Mouse (Mus musculus) mature B cell (primary cell): ENCODE results near the gene Trim34b.
"Not testable (repeated sequence)": the region's sequence is repeated elsewhere in the genome, so short reads cannot be mapped to it uniquely, and the experiment has no call there.

Source experiments
- in situ Hi-C: fragments of 300-500 bp; cut with MboI; formaldehyde crosslinking; loops from 2 replicates; pipeline ENCODE4 v1.14.3; 2019

The Trim34b gene

DNA sequence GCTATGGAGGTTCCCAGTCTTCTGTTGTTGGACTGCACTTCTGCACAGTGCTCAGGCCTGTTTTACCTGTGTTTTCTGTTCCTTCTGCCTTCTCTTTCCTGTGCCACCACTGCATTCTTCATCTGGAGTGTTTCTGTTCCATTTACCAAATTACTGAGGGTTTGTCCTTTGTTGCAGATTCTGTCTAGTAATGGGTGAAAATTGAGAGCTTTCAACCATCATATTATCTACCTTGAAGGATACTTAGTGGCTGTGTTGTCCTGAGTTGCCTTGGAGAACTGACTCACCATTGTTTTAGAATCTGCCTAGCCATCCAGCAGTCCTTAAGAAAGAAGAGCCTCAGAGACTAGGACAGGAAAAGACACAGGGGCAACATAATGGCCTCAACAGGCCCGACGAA is at the start of gene Trim34b:
Trim34b (plus strand) TSS at position 301 of the 400 bp plus-strand sequence.
- in situ Hi-C loops, result not testable (repeated sequence)

DNA sequence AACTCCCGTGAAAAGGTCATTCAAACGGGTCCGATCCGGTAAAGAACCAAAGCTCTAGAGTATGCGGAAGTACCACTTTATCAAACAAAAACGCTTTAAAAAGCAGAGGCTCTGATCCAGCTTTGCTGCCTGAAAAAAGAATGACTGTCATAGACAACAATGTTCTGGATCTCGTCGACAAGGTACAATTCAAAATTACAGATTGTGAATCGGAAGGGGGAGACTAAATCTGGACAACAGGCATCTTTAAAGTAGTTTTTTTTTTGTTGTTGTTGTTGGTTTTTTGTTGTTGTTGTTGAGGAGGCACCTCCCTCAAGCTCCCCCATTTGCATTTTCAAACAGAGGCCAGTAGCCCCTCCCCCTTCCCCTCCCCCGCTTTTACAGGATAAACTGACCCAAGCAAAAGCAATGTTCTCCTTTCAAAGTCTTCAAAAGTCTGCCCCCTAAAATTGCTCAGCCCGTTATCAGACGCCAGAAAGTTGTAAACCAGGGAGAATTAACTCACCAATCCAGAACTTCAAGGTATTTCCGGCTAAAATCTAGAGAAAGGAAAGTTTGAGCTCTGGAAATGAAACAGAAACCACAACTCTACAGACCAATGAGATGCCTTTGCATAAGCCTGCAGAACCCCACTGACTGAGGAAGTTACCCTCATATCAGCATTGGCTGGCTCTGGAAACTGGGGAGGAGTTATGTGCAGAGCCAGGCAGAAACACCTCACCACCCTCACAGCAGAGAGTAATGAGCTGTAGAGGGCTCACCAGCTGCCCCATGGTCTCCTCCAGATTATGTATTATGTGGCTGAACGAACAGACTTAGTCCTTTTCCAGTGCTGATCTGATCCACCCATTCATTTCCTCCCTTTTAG is 41.5 kb upstream of the Trim34b start, which contains the start of gene Trim5:
Trim5 (minus strand) TSS at position 519 of the 868 bp plus-strand sequence.
- in situ Hi-C loops, result not testable (repeated sequence)

DNA sequence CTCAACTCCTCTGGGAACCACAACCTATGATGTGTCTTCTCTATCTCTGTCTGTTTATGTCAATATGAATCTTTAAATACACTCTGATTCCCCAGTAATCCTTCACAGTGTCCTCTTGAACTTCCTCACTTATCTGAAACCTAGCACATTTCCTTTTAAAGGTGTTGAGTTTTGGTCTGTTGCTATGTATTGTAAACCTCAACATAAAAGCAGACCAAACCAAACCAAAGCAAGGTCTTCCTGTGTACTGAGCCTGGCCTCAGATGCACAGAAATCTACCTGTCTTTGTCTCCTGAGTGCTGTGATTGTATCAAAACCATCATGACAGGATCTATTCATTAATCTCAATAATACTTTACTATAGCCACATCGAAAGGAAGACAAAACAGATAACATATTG is 38.6 kb upstream of the Trim34b start:
- in situ Hi-C loops, result no loop called here

DNA sequence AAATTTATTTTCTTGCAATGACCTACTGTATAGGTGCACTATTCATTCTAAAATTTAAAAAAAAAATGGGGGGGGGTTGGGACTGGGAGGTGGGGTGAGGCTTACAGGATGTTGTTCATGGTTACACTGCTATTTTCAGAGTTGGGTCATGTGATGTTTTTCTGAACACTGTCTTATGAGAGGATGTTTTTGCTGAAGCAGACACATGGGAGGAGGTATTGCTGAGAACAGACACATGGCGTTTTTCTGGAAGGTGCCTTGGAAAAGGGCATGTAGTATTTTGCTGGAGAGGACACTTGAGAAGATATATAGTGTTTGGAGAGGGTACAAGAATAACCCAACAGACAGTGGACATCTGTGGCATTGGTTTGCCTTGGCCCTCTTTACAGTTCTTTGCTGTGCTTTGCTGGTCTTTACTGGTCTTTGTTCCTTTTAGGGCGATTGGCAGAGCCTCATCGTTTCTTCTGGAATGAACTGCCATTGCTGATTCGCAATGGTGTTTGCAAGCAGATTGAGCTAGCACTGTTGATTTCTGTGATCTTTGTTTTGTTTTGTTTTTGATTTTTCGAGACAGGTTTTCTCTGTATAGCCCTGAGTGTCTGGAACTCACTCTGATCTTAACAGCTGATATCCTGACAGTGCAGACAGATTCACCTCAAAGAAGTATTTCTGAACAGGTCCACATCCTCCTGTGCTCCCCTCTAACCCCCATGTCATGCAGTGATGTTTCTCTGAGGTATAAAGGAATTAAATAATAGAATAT is 37.5 kb upstream of the Trim34b start:
- in situ Hi-C loops, result no loop called here

DNA sequence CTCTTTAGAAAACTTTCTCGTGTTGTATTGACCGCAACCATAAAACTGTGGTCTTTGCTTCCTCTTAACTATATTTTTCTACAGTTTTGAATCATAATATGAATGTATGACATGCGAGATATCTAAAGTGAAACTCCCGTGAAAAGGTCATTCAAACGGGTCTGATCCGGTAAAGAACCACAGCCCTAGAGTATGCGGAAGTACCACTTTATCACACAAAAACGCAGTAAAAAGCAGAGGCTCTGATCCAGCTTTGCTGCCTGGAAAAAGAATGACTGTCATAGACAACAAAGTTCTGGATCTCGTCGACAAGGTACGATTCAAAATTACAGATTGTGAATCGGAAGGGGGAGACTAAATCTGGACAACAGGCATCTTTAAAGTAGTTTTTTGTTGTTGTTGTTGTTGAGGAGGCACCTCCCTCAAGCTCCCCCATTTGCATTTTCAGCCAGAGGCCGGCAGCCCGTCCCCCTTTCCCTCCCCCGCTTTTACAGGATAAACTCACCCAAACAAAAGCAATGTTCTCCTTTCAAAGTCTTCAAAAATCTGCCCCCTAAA is 14.4 kb upstream of the Trim34b start:
- in situ Hi-C loops, result no loop called here

DNA sequence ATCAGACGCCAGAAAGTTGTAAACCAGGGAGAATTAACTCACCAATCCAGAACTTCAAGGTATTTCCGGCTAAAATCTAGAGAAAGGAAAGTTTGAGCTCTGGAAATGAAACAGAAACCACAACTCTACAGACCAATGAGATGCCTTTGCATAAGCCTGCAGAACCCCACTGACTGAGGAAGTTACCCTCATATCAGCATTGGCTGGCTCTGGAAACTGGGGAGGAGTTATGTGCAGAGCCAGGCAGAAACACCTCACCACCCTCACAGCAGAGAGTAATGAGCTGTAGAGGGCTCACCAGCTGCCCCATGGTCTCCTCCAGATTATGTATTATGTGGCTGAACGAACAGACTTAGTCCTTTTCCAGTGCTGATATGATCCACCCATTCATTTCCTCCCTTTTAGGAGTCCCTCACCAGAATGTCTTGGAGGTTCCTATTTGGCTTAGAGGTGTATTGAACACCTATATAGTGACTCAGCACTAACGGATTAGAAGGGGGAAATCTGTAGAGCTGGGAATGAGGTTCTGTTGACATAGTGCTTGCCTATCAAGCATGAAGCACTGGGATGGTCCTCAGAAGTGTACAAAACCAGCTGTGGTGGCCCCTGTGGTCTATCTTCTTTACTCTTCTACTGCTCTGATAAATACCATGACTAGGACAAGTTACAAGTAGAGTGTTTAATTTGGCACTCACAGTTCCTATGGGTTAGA is 13.7 kb upstream of the Trim34b start, which contains the start of gene Trim12a:
Trim12a (minus strand) TSS at position 98 of the 712 bp plus-strand sequence.
- in situ Hi-C loops, result not testable (repeated sequence)

DNA sequence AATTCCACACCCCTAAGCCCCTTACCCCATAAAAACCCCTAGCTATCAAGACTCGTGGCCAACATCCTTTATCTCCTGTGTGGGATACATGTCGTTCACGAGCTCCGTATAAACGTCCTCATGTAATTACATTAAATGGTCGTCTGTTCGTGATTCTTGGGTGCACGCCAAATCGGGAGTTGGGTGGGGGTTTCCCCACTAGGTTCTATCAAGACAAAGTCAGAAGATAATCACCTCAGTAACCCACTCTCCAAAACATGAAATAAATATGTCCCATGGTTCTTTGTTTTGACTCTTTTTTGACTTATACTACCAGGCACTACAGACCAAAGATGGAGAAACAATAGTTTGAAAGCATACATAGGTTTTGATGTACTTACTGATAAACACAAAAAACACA is 7.2 kb upstream of the Trim34b start:
- in situ Hi-C loops, result no loop called here

DNA sequence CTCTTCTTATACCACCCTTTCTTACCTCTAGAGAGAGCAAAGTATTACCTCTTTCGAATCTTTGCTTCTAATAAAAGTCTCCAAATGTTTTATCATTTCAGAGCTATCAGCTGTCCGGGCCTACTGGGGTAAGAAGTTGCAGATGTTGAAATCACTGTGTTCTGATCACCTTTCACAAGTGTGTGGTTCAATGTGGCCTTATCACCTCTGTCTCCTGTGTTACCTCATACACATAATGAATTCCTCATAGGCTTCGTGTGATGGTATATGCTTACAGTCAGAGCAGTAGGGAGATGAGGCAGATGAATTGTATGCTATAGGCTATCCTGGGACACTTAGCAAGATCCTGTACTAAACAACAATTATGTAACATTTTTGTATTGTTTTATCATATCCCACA is 6.3 kb downstream of the Trim34b start:
- in situ Hi-C loops, result not testable (repeated sequence)

DNA sequence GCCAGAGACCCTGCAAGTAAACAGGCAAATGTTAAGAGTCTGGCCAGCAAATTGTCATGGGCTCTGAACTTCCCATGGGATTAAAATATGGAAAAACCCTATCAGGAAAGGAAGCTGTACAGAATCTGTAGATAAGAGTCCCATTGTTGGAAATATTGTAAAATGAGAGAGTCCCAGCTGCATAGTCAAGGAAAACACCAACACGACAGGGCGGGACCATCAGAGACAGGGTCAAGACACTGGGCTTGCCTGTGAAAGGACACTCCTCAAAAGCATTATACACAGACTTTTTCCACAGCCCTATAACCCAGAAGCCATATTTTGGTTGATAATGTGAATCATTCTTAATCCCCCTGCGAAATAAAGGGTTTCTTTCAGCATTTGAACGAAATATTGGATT is 11.5 kb downstream of the Trim34b start:
- in situ Hi-C loops, result not testable (repeated sequence)

DNA sequence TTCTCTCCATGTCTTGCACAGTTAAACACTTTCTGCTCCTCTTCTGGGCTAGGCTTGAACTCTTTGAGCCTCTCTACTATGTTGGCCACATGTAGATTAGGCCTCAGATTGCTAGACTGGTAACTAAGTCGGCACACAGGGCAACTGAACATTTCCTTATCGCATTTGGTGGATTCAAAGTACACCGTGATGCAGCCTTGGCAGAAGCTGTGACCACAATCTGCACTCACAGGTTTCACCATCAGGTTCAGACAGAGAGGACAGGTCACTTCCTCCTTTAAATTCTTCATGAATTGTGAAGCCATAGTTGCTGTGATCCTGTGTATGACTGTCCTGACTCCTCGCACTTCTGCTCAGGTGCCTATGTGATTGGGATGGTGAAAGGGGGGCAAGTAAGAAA is 18.8 kb downstream of the Trim34b start:
- in situ Hi-C loops, result not testable (repeated sequence)

DNA sequence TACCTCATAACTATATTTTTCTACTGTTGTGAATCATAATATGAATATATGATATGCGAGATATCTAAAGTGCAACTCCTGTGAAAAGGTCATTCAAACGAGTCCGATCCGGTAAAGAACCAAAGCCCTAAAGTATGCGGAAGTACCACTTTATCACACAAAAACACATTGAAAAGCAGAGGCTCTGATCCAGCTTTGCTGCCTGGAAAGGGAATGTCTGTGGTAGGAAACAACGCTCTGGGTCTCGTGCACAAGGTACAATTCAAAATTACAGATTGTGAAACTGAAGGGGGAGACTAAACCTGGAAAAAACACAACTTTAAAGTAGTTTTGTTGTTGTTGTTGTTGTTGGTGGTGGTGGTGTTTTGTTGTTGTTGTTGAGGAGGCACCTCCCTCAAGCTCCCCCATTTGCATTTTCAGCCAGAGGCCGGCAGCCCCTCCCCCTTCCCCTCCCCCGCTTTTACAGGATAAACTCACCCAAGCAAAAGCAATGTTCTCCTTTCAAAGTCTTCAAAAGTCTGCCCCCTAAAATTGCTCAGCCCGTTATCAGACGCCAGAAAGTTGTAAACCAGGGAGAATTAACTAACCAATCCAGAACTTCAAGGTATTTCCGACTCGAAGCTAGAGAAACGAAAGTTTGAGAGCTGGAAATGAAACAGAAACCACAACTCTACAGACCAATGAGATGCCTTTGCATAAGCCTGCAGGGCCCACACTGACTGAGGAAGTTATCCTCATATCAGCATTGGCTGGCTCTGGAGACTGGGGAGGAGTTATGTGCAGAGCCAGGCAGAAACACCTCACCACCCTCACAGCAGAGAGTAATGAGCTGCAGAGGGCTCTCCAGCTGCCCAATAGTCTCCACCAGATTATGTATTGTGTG is 23.7 kb downstream of the Trim34b start, which contains the start of gene Trim12c:
Trim12c (minus strand) TSS at position 646 of the 883 bp plus-strand sequence.
- in situ Hi-C loops, result no loop called here

DNA sequence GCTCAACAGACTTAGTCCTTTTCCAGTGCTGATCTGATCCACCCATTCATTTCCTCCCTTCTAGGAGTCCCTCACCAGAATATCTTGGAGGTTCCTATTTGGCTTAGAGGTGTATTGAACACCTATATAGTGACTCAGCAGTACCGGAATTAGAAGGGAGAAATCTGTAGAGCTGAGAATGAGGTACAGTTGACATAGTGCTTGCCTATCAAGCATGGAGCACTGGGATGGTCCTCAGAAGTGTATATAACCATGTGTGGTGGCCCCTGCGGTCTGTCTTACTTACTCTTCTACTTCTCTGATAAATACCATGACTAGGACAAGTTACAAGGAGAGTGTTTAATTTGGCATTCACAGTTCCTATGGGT is 24.3 kb downstream of the Trim34b start:
- in situ Hi-C loops, result no loop called here

DNA sequence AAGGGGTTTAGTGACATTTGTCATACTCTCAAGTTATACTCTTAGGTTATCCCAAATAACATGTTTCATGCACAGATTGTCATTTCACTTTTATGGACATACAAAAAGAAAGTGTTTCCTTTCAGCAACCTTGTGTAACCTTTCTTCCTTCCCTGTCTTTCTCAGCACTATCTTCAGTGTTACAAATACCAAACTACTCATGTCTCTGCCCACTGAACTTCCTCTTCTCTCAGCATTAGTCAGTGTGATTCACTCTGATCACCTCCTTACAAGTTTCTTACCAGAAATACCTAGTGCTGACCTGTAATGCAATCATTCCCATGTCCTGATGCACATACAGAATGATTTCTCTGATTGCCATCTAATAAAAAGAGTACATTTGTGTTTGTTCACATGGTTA is 37.1 kb downstream of the Trim34b start:
- in situ Hi-C loops, result no loop called here

DNA sequence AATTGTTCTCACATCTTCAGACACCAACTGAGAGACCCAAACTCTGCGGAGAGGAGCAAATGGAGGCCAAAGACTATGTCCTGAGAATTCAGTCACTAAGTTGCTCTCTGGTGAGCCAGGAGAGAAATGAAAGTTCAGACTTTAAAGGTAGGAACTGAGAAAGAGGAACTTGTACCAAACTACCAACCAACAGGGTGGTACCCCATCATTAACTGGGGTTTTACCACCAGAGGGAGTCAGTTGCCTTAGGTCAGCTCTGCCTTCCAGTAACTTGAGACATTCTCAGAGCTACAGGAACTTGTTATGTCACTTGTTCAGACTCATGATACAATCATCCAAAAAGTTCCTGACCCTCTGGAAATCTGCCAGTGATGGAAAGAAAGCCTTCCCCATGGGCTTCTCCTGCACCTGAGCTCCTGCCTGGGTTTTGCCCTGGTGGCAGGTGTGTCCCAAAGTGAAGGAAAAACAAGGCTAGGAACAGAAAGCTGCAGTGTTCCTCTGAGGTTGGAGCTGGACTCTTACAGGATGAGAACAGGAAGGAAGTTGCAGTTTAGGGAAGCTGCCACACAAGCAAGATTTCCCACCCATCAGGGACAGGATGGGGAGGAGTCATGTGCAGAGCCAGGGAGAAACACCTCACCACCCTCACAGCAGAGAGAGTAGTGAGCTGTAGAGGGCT is 40.6 kb downstream of the Trim34b start, which contains the start of gene Trim30b:
Trim30b (minus strand) TSS at position 149 of the 679 bp plus-strand sequence.
- in situ Hi-C loops, result no loop called here
